21 mouse cellular contexts compared by ENCODE assay signal in the genomic region with DNA sequence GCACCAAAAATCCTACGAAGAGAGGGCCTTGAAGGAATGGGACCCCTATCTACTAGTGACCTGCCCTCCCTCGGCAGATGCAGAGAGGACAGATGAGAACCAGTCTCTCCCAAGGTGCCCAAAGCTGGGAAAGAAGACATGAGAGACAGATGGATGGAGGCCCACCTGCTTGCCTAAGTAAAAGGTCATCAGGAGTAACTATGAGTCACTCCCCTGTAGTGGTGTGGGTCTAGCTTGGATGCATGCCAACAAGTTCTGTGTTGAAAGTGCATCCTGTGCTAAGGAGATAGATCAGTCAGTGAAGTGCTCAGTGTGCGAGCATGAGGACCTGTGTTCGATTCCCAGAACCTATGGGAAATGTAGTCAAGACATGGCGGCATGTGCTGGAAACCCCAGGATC. TPM values are rescaled to one million over a fixed set of nuclear protein-coding genes. Genes with fewer than 3 reads are reported as not detected.
DNase-seq lines count a peak whose midpoint lies in the region; ATAC-seq lines count a peak whose summit lies in the region.
"Had no signal": no experiment of that assay in that cellular context is flagged by ENCODE, and none has a peak within 500 bp of the region (broad histone marks: within the 10 kb centered on the region; RNA-seq: fewer than 3 reads in every experiment).

No protein-coding gene starts in this region.

- no peak overlapping the region for H3K27ac ChIP-seq in midbrain, embryonic 11.5 days (ENCODE audit: low read depth, low read length)
- no peak overlapping the region for H3K27ac ChIP-seq in midbrain, embryonic 10.5 days (replicated peaks)
- H3K27ac ChIP-seq: embryonic facial prominence, embryonic 10.5 days; embryonic facial prominence, embryonic 12.5 days; forebrain, embryonic 13.5 days; forebrain, embryonic 15.5 days had no signal

- WGBS in midbrain, embryonic 11.5 days: 88% methylated on average over 5 of the region's 5 CpGs
- WGBS in midbrain, embryonic 10.5 days: 84% methylated on average over 5 of the region's 5 CpGs

- no peaks in the 10 kb centered on the region for H3K36me3 ChIP-seq in midbrain, embryonic 11.5 days (ENCODE audit: control insufficient read depth, insufficient read depth, low read length)
- H3K36me3 ChIP-seq in midbrain, embryonic 10.5 days: no peaks in the 10 kb centered on the region
- H3K36me3 ChIP-seq: embryonic facial prominence, embryonic 10.5 days; embryonic facial prominence, embryonic 12.5 days; forebrain, embryonic 15.5 days; G1E had no signal

- no peak overlapping the region for H3K9ac ChIP-seq in midbrain, embryonic 11.5 days (ENCODE audit: low read length)
- H3K9ac ChIP-seq: embryonic facial prominence, embryonic 12.5 days; forebrain, embryonic 13.5 days; forebrain, embryonic 15.5 days; forebrain, postnatal 0 days had no signal

- H3K27me3 ChIP-seq in midbrain, embryonic 11.5 days (ENCODE audit: control insufficient read depth, insufficient read depth, low read length): peaks cover 7% of the 10 kb centered on the region
- H3K27me3 ChIP-seq in midbrain, embryonic 10.5 days (ENCODE audit: low read depth, poor library complexity, severe bottlenecking): peaks cover 51% of the 10 kb centered on the region
- H3K27me3 ChIP-seq: forebrain, embryonic 15.5 days; Patski had no signal

- peaks cover 12% of the 10 kb centered on the region for H3K4me1 ChIP-seq in midbrain, embryonic 11.5 days (ENCODE audit: control insufficient read depth, insufficient read depth, low read length)
- H3K4me1 ChIP-seq in midbrain, embryonic 10.5 days: peaks cover 31% of the 10 kb centered on the region

- no peak overlapping the region for H3K4me2 ChIP-seq in midbrain, embryonic 11.5 days
- H3K4me2 ChIP-seq: embryonic facial prominence, embryonic 12.5 days; forebrain, embryonic 15.5 days had no signal

- no peak overlapping the region for H3K4me3 ChIP-seq in midbrain, embryonic 11.5 days (ENCODE audit: low read depth, low read length)
- H3K4me3 ChIP-seq in midbrain, embryonic 10.5 days: no peak overlapping the region
- H3K4me3 ChIP-seq: embryonic facial prominence, embryonic 10.5 days; embryonic facial prominence, embryonic 12.5 days; forebrain, embryonic 13.5 days; forebrain, embryonic 15.5 days had no signal

- DNase-seq in cerebellum, adult 9-10 months: peak; percentile 50
- no peak for DNase-seq in cerebellum, adult 8-10 months
- DNase-seq in midbrain, embryonic 11.5 days (ENCODE audit: low spot score, missing footprints): peak; percentile 54
- DNase-seq in midbrain, embryonic 10.5 days (ENCODE audit: low spot score): no peak
- no peak for DNase-seq in kidney, postnatal 10 days
- DNase-seq: adrenal gland, adult 8-10 months; adrenal gland, postnatal 14 days; adrenal gland, postnatal 36 days; cerebellum, adult 2 months; cerebellum, postnatal 10 days; forebrain, postnatal 0 days had no signal

- H3K9me3 ChIP-seq in midbrain, embryonic 11.5 days (ENCODE audit: control insufficient read depth, low read length): no peaks in the 10 kb centered on the region
- H3K9me3 ChIP-seq in midbrain, embryonic 10.5 days (replicated peaks): no peaks in the 10 kb centered on the region
- H3K9me3 ChIP-seq: embryonic facial prominence, embryonic 10.5 days; embryonic facial prominence, embryonic 12.5 days; forebrain, embryonic 13.5 days; forebrain, embryonic 15.5 days had no signal

- no peak for ATAC-seq in midbrain, embryonic 11.5 days (ENCODE audit: low FRiP score)
- ATAC-seq: activated CD4-positive, CD25-positive, alpha-beta regulatory T cell, adult 4 months; CD4-positive, CD25-positive, alpha-beta regulatory T cell, adult 4 months; forebrain, embryonic 13.5 days; forebrain, embryonic 15.5 days; forebrain, postnatal 0 days; Patski had no signal

RNA-seq across cellular contexts. Expression of gene Cadm4, which starts 2.9 kb away (rescaled TPM):
- 6.6 and 6.7 TPM in 2 replicates for polyA plus RNA-seq in midbrain, embryonic 11.5 days (2014; fragmentation: Nextera tagmentation; extraction: Ambion mirVana)
- 10.0 and 18.3 TPM in 2 replicates for polyA plus RNA-seq in midbrain, embryonic 10.5 days (2016; fragmentation: Nextera tagmentation; extraction: Ambion mirVana)
- polyA plus RNA-seq: activated CD4-positive, CD25-positive, alpha-beta regulatory T cell, adult 4 months; CD4-positive, CD25-positive, alpha-beta regulatory T cell, adult 4 months had no signal

RNA-seq across cellular contexts. Expression of gene Plaur, which starts 16.6 kb away (rescaled TPM):
- polyA plus RNA-seq in midbrain, embryonic 11.5 days (2014; fragmentation: Nextera tagmentation; extraction: Ambion mirVana): 0.86 and 1.4 TPM in 2 replicates
- polyA plus RNA-seq in midbrain, embryonic 10.5 days (2016; fragmentation: Nextera tagmentation; extraction: Ambion mirVana): 0.68 and 1.0 TPM in 2 replicates

RNA-seq across cellular contexts. Expression of gene Irgc1, which starts 26.8 kb away (rescaled TPM):
- not detected in 2 replicates for polyA plus RNA-seq in midbrain, embryonic 11.5 days (2014; fragmentation: Nextera tagmentation; extraction: Ambion mirVana)
- not detected in 2 replicates for polyA plus RNA-seq in midbrain, embryonic 10.5 days (2016; fragmentation: Nextera tagmentation; extraction: Ambion mirVana)
- polyA plus RNA-seq: activated CD4-positive, CD25-positive, alpha-beta regulatory T cell, adult 4 months; cerebellum, adult 2 months; embryonic facial prominence, embryonic 10.5 days; embryonic facial prominence, embryonic 12.5 days; forebrain, embryonic 11.5 days; forebrain, embryonic 15.5 days; forebrain, postnatal 0 days; Patski had no signal

RNA-seq across cellular contexts. Expression of gene Zfp428, which starts 27.9 kb away (rescaled TPM):
- 83.8 and 83.9 TPM in 2 replicates for polyA plus RNA-seq in midbrain, embryonic 11.5 days (2014; fragmentation: Nextera tagmentation; extraction: Ambion mirVana)
- polyA plus RNA-seq in midbrain, embryonic 10.5 days (2016; fragmentation: Nextera tagmentation; extraction: Ambion mirVana): 116 and 127 TPM in 2 replicates
- polyA plus RNA-seq: activated CD4-positive, CD25-positive, alpha-beta regulatory T cell, adult 4 months had no signal

RNA-seq across cellular contexts. Expression of gene AC161166.1, which starts 33.3 kb away (rescaled TPM):
- polyA plus RNA-seq in midbrain, embryonic 11.5 days (2014; fragmentation: Nextera tagmentation; extraction: Ambion mirVana): 0.55 and 0.59 TPM in 2 replicates
- polyA plus RNA-seq in midbrain, embryonic 10.5 days (2016; fragmentation: Nextera tagmentation; extraction: Ambion mirVana): 0.64 and 0.99 TPM in 2 replicates
- polyA plus RNA-seq: CD4-positive, CD25-positive, alpha-beta regulatory T cell, adult 4 months; cerebellum, adult 2 months; cortical plate, adult 2 months; G1E had no signal

Comparison
In these comparisons a context has a peak if more than half of its experiments do, and no peak if none do; other contexts are left out.
1. DNase-seq: peak in cerebellum, adult 9-10 months (single experiment) and midbrain, embryonic 11.5 days (single experiment); none in cerebellum, adult 8-10 months (single experiment), midbrain, embryonic 10.5 days (single experiment) and kidney, postnatal 10 days (single experiment).